Mouse (Mus musculus): ENCODE results near the gene Lrrc4c. TPM values are rescaled to one million over a fixed set of nuclear protein-coding genes. Genes with fewer than 3 reads are reported as not detected.

Gene Lrrc4c
- total and polyA plus RNA-seq, 3 experiments: not detected

GRCm38 (mm10) chr2:97138454-97138853 lies 820.5 kb downstream of the Lrrc4c start:
- Histone ChIP-seq H3K79me2 (replicated peaks; ENCODE audit: control insufficient read depth, extremely low read depth, insufficient read depth, poor library complexity, severe bottlenecking) (no peaks in the 10 kb centered on the region), H3K4me2 (ENCODE audit: insufficient read depth, low read depth, poor library complexity, severe bottlenecking) (no peak overlapping the region), H3K27ac (ENCODE audit: insufficient read depth, low read depth) (no peak overlapping the region), H3K27me3 (replicated peaks) (no peaks in the 10 kb centered on the region), H3K4me3 (replicated peaks in 1 of 3; ENCODE audit: low read depth in 2 of 3, low read length in 2 of 3, poor library complexity in 1 of 3) (no peak overlapping the region), H3K4me1 (ENCODE audit: control insufficient read depth in 1 of 2, insufficient read depth in 2 of 2) (no peaks in the 10 kb centered on the region), H3K9ac (ENCODE audit: insufficient read depth, low read depth) (no peak overlapping the region), H3K9me3 (replicated peaks; ENCODE audit: low read length) (peaks cover 18% of the 10 kb centered on the region), H3K36me3 (replicated peaks in 1 of 2; ENCODE audit: control insufficient read depth in 1 of 2, insufficient read depth in 1 of 2, low read length in 1 of 2) (no peaks in the 10 kb centered on the region)
- TF ChIP-seq MAFK (IDR thresholded peaks at IDR 0.05; ENCODE audit: insufficient replicate concordance, low read length): no peak
- TF ChIP-seq TCF12 (IDR thresholded peaks at IDR 0.05; ENCODE audit: low read depth, low read length): no peak
- TF ChIP-seq UBTF (IDR thresholded peaks at IDR 0.05; ENCODE audit: low read depth, low read length): no peak
- TF ChIP-seq ZMIZ1 (IDR thresholded peaks at IDR 0.05; ENCODE audit: low read depth, low read length): no peak
- no peak for TF ChIP-seq PAX5 (IDR thresholded peaks at IDR 0.05; ENCODE audit: low read length)
- no peak for TF ChIP-seq EP300 (IDR thresholded peaks at IDR 0.05; ENCODE audit: low read length)
- TF ChIP-seq NELFE (IDR thresholded peaks at IDR 0.05; ENCODE audit: low read depth, low read length): no peak
- TF ChIP-seq MAZ (IDR thresholded peaks at IDR 0.05; ENCODE audit: low read depth, low read length): no peak
- no peak for TF ChIP-seq TBP (conservative IDR thresholded peaks at IDR 0.05; ENCODE audit: low read depth, low read length)
- no peak for TF ChIP-seq GABPA (IDR thresholded peaks at IDR 0.05; ENCODE audit: insufficient replicate concordance, low read depth, low read length)
- no peak for TF ChIP-seq BHLHE40 (IDR thresholded peaks at IDR 0.05; ENCODE audit: low read depth, low read length)
- TF ChIP-seq ZC3H11A (IDR thresholded peaks at IDR 0.05; ENCODE audit: low read depth, low read length): no peak
- no peak for TF ChIP-seq JUND (conservative IDR thresholded peaks at IDR 0.05; ENCODE audit: low read depth, low read length)
- TF ChIP-seq KAT2A (IDR thresholded peaks at IDR 0.05; ENCODE audit: insufficient replicate concordance, low read length): no peak
- TF ChIP-seq MAX (IDR thresholded peaks at IDR 0.05; ENCODE audit: low read length): no peak
- TF ChIP-seq RAD21 (IDR thresholded peaks at IDR 0.05; ENCODE audit: low read depth, low read length): no peak
- TF ChIP-seq MXI1 (IDR thresholded peaks at IDR 0.05; ENCODE audit: low read depth, low read length): no peak
- TF ChIP-seq USF2 (conservative IDR thresholded peaks at IDR 0.05; ENCODE audit: low read depth, low read length): no peak
- in situ Hi-C loops (cut with MboI; ENCODE audit: low pct_ligation_motif_present, low pct_unique_long_range_greater_than_20kb, low sequenced_read_pairs): no loop called here
- DNase-seq (ENCODE audit: extremely low read depth): no peak
- dilution Hi-C loops (cut with MboI; ENCODE audit: extremely low pct_ligation_motif_present, extremely low pct_unique_long_range_greater_than_20kb, low sequenced_read_pairs): no loop called here

- dilution Hi-C loops (cut with MboI; ENCODE audit: extremely low pct_ligation_motif_present, extremely low pct_unique_long_range_greater_than_20kb, low sequenced_read_pairs) (no loop called here), in situ Hi-C loops (cut with MboI; ENCODE audit: low pct_ligation_motif_present, low pct_unique_long_range_greater_than_20kb, low sequenced_read_pairs) (no loop called here)
- H3K4me2 ChIP-seq (ENCODE audit: insufficient read depth, low read depth, poor library complexity, severe bottlenecking): no peak overlapping the region
- H3K9me3 ChIP-seq (replicated peaks; ENCODE audit: low read length): peaks cover 15% of the 10 kb centered on the region
- no peaks in the 10 kb centered on the region for H3K27me3 ChIP-seq (replicated peaks)
- no peak overlapping the region for H3K4me3 ChIP-seq (replicated peaks in 1 of 3; ENCODE audit: low read depth in 2 of 3, low read length in 2 of 3, poor library complexity in 1 of 3)
- H3K9ac ChIP-seq (ENCODE audit: insufficient read depth, low read depth): no peak overlapping the region
- DNase-seq (ENCODE audit: extremely low read depth): no peak
- no peak overlapping the region for H3K27ac ChIP-seq (ENCODE audit: insufficient read depth, low read depth)
- H3K4me1 ChIP-seq (ENCODE audit: control insufficient read depth in 1 of 2, insufficient read depth in 2 of 2): no peaks in the 10 kb centered on the region
- H3K36me3 ChIP-seq (replicated peaks in 1 of 2; ENCODE audit: control insufficient read depth in 1 of 2, insufficient read depth in 1 of 2, low read length in 1 of 2): no peaks in the 10 kb centered on the region
- no peaks in the 10 kb centered on the region for H3K79me2 ChIP-seq (replicated peaks; ENCODE audit: control insufficient read depth, extremely low read depth, insufficient read depth, poor library complexity, severe bottlenecking)
- TF ChIP-seq POLR2A (IDR thresholded peaks at IDR 0.05; ENCODE audit: low read depth, low read length): no peak
- no peak for TF ChIP-seq MAX (IDR thresholded peaks at IDR 0.05; ENCODE audit: low read length)
- TF ChIP-seq MAFK (IDR thresholded peaks at IDR 0.05; ENCODE audit: insufficient replicate concordance, low read length): no peak
- no peak for TF ChIP-seq RCOR1 (conservative IDR thresholded peaks at IDR 0.05; ENCODE audit: low read depth, low read length)
- TF ChIP-seq BHLHE40 (IDR thresholded peaks at IDR 0.05; ENCODE audit: low read depth, low read length): no peak
- no peak for TF ChIP-seq CHD1 (IDR thresholded peaks at IDR 0.05; ENCODE audit: low read depth, low read length)
- no peak for TF ChIP-seq EP300 (IDR thresholded peaks at IDR 0.05; ENCODE audit: low read length)
- no peak for TF ChIP-seq MAZ (IDR thresholded peaks at IDR 0.05; ENCODE audit: low read depth, low read length)
- no peak for TF ChIP-seq ZC3H11A (IDR thresholded peaks at IDR 0.05; ENCODE audit: low read depth, low read length)
- TF ChIP-seq NELFE (IDR thresholded peaks at IDR 0.05; ENCODE audit: low read depth, low read length): no peak
Measured at GRCm38 (mm10) chr2:97151626-97152194, 833.7 kb downstream of the Lrrc4c start.

Measured in CH12.LX (cell line).